Mouse (Mus musculus): ENCODE results near the gene Ccdc38.
A peak's percentile ranks its signal among the peaks of the same experiment; 100 is the strongest.

The Ccdc38 gene

GRCm38 (mm10) chr10:93540431-93541210, at the start of gene Ccdc38:
Gene Ccdc38, plus strand, starts transcription at chr10:93540632.
- no peak for DNase-seq (ENCODE audit: low spot score in 2 of 2)

GRCm38 (mm10) chr10:93500864-93501263, 39.6 kb upstream of the Ccdc38 start:
- no peak for DNase-seq (ENCODE audit: low spot score in 2 of 2)

- DNase-seq (ENCODE audit: low spot score in 2 of 2): no peak
Measured at GRCm38 (mm10) chr10:93501346-93501745, 39.1 kb upstream of the Ccdc38 start.

- DNase-seq (ENCODE audit: low spot score in 2 of 2): no peak
Measured at GRCm38 (mm10) chr10:93508383-93508970, 32.0 kb upstream of the Ccdc38 start.

GRCm38 (mm10) chr10:93509532-93510153, 30.8 kb upstream of the Ccdc38 start:
- DNase-seq (ENCODE audit: low spot score in 2 of 2): peak; percentile 43

- DNase-seq (ENCODE audit: low spot score in 2 of 2): no peak
Measured at GRCm38 (mm10) chr10:93515419-93515818, 25.0 kb upstream of the Ccdc38 start.

- DNase-seq (ENCODE audit: low spot score in 2 of 2): no peak
Measured at GRCm38 (mm10) chr10:93515927-93516326, 24.5 kb upstream of the Ccdc38 start.

- DNase-seq (ENCODE audit: low spot score in 2 of 2): peak; percentile 17 to 31
Measured at GRCm38 (mm10) chr10:93517754-93518153, 22.7 kb upstream of the Ccdc38 start.

- no peak for DNase-seq (ENCODE audit: low spot score in 2 of 2)
Measured at GRCm38 (mm10) chr10:93518186-93518585, 22.2 kb upstream of the Ccdc38 start.

GRCm38 (mm10) chr10:93518620-93519019, 21.8 kb upstream of the Ccdc38 start:
- DNase-seq (ENCODE audit: low spot score in 2 of 2): no peak

- no peak for DNase-seq (ENCODE audit: low spot score in 2 of 2)
Measured at GRCm38 (mm10) chr10:93519159-93519558, 21.3 kb upstream of the Ccdc38 start.

GRCm38 (mm10) chr10:93519756-93520155, 20.7 kb upstream of the Ccdc38 start:
- DNase-seq (ENCODE audit: low spot score in 2 of 2): no peak

- no peak for DNase-seq (ENCODE audit: low spot score in 2 of 2)
Measured at GRCm38 (mm10) chr10:93520994-93521393, 19.4 kb upstream of the Ccdc38 start.

GRCm38 (mm10) chr10:93525329-93525728, 15.1 kb upstream of the Ccdc38 start:
- DNase-seq (ENCODE audit: low spot score in 2 of 2): no peak

- DNase-seq (ENCODE audit: low spot score in 2 of 2): no peak
Measured at GRCm38 (mm10) chr10:93538287-93538686, 2.1 kb upstream of the Ccdc38 start.

- DNase-seq (ENCODE audit: low spot score in 2 of 2): no peak
Measured at GRCm38 (mm10) chr10:93538818-93539217, 1.6 kb upstream of the Ccdc38 start.

- DNase-seq (ENCODE audit: low spot score in 2 of 2): peak; percentile 70 to 85
Measured at GRCm38 (mm10) chr10:93539775-93540430, 529 bp upstream of the Ccdc38 start, which contains the start of gene Amdhd1. Gene Amdhd1, minus strand, starts transcription at chr10:93540033.

- DNase-seq (ENCODE audit: low spot score in 2 of 2): no peak
Measured at GRCm38 (mm10) chr10:93541585-93541984, 1.2 kb downstream of the Ccdc38 start.

GRCm38 (mm10) chr10:93542356-93542755, 1.9 kb downstream of the Ccdc38 start:
- no peak for DNase-seq (ENCODE audit: low spot score in 2 of 2)

GRCm38 (mm10) chr10:93543176-93543575, 2.7 kb downstream of the Ccdc38 start:
- DNase-seq (ENCODE audit: low spot score in 2 of 2): no peak

GRCm38 (mm10) chr10:93544172-93544571, 3.7 kb downstream of the Ccdc38 start:
- no peak for DNase-seq (ENCODE audit: low spot score in 2 of 2)

- no peak for DNase-seq (ENCODE audit: low spot score in 2 of 2)
Measured at GRCm38 (mm10) chr10:93547741-93548270, 7.4 kb downstream of the Ccdc38 start.

Measured in urinary bladder, postnatal 36 days (tissue).